Mouse (Mus musculus): Measurements from ENCODE around the gene Scn10a.

Scn10a gene

DNA sequence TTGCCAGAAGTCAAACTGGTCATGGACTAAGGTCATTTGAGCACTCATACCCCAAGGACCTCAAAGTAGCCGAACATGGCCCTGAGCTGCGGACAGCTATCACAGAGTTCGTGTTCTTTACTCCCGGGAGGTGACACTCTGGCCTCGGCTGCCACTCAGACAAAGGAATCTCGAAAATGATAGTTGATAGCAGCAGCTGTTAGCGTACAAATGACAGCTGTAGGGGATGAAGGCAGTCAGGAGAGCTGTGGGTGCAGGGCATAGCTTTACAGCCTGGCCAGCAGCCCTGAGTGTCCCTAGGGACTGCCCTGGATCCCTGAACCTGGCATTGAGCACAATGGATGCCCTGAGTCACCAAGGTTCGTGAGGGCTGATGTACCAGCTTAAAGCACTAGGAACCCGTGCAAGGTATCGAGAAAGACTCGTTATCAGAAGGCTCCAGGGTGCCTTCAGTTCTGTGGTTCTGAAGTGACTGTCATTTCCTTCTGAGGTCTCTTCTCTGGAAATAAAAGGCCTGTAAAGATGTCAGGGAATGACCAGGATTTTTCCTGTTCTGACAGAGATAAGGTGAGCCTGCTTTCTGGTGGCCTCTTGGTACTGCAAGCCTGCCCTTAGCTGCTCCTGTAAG is 84.8 kb downstream of the Scn10a start:
- DNase-seq (ENCODE audit: low spot score), result no peak

GRCm38 (mm10) chr9:119633475-119633874 is 85.6 kb downstream of the Scn10a start:
- no peak for DNase-seq (ENCODE audit: low spot score)

- no peak for DNase-seq (ENCODE audit: low spot score)
Observed at GRCm38 (mm10) chr9:119632801-119633200, 86.3 kb downstream of the Scn10a start.

DNA sequence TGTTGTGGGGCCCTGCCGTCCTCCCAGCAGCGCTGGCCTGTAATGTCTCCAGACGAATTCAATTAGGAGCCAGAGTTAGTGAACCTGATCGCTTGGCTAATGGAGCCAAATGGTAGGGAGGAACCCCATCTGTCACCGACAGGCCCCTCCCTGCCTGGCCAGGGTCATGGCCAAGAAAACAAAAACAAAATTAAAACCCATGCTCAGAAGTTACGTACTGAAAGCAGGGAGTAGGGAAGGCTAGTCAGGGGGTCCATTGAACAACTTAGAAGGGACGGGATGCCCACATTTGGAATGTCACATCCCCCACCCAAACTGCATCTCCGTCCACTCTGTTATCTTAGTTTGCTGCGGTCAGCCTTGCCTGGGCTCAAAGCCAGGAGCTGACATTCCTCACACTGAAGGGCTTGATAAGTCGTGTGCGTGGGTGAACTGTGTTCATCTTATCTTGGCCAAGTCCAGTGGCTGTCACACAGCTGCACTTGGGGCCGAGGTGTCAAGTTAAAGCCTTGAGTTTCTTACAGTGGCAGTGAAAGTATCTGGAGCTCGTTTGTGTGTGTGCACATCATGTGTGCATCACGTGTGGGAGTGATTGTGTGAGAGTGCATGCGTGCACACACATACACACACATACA is 87.1 kb downstream of the Scn10a start:
- no peak for DNase-seq (ENCODE audit: low spot score)

DNA sequence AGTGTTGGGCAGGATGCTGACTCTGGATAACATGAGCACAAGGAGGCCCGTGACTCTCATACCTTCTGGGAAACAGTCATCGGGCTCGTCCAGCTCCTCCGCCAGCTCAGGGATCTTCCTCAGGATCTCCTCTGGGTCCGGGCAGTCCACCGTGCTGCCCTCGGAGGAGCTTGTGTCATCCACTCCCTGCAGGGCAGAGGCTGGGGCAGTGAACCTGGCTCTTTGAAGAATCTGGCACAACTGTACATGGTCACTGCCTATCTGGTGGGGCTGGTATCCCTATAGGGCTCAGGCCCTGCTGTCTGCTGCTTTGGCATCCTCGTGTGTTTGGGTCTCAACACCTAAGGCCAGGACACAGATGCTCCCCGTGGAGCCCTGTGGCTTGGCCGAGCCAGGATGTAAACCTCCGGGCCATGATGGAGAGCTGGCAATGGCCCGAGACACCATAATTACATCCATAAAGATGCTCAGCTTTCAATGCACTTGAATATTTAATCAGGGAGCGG is 87.7 kb downstream of the Scn10a start:
- no peak for DNase-seq (ENCODE audit: low spot score)

DNA sequence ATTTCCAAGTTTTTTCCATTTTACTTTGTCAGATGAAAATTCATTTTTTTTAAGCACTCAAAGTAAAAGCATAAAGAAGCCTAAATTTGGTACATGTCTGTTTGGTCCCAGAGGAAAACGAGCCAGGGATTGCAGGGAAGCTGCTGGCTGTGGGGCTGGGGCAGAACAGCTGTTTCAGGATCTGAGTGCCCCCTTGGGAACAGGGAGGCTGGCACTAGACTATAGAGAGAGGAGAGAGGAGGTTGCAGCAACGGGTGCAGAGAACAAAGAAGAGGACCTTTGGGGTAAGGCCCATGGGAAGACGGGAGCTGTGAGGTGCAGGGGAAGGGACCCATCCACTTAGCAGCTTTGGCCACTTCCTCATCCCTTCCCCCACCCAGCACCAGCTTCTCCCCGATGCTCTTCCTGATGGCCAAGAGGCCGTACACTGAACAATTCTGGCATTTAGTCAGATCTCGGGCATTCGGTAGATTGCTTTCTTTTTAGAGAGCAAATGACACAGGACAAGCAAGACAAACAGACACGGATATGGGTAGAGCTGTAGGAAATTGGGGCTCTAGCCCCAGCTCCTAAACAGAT is 90.3 kb downstream of the Scn10a start:
- DNase-seq (ENCODE audit: low spot score), result no peak

GRCm38 (mm10) chr9:119627227-119627626 is 91.9 kb downstream of the Scn10a start:
- no peak for DNase-seq (ENCODE audit: low spot score)

DNA sequence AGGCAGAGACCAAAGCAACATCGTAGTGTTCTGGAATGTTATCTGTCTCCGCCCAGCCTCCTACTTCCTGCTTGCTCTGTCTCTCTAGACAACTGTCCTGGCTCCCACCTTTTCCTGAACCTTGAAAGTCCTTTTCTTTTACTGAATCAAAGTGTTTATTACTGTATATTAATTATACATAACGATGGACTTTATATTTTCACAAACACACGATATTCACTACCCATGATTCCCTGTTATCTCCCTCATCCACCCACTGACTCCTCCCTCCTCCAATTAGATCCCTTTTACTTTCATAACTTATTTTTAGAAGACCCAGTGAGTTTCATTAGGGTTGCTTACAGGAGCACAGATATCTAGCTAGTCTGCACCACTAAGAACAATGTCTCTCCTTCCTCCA is 95.0 kb downstream of the Scn10a start:
- DNase-seq (ENCODE audit: low spot score), result no peak

DNA sequence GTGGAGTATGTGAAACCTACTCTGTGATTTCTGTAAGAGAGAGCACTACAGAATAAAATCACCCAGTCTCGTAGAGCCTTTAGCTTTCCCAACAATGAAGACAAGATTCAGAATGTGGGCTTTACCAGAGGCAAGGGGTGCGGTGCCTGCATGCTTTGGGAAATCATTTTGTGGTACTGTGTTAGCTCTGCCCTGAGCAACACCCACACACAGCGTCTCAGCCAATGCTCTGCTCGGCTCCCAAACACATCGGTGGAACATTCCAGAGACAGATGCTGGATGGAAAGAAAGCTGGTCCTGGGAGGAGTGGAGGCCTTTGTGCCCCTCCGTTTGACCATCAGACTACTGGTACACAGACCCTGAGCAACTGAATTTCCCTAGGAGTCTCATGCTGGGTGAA is 104.3 kb downstream of the Scn10a start:
- DNase-seq (ENCODE audit: low spot score), result no peak

DNA sequence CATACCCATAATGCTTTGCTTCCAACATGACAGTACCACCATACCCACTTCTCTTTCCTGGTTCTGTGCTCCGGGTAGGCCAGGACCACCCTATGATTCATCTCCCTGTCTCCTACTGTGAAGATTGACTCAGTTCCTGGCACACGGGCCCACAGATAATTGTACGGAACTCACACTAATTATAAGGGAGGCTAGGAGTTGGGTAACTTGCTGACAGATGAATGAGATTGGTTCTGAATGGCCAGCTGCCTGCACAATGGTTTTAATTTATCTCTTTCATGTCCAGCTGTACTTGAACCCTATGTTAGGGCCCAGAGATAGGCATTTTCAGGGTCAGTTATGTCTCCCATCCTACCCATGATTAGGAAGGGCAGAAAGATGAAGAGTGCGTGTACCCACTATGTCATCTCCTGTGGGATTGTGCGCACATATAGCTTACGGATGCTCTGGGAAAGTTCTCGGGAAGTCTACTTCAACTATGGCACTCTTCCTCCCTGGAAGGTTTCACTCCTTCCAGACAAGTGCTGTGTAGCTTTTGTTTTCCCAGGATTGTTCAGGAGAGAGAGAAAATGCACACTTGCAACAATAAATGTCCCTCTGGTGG is 108.5 kb downstream of the Scn10a start:
- no peak for DNase-seq (ENCODE audit: low spot score)

DNA sequence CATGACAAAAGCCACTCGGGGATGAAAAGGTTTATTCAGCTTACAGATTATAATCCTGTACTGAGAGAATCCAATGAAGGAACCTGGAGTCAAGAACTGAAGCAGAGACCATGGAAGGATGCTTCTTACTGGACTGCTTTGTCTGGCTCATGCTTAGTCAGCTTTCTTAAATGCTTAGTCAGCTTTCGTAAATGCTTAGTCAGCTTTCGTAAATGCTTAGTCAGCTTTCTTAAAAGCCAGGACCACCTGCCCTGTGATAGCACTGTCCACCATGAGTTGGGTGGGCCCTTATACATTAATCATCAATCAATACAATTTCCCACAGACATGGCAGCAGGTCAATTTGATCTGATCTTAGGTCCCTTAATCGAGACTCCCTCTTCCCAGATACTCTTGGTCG is 112.2 kb downstream of the Scn10a start:
- DNase-seq (ENCODE audit: low spot score), result no peak

GRCm38 (mm10) chr9:119604607-119605006 is 114.5 kb downstream of the Scn10a start:
- no peak for DNase-seq (ENCODE audit: low spot score)

DNA sequence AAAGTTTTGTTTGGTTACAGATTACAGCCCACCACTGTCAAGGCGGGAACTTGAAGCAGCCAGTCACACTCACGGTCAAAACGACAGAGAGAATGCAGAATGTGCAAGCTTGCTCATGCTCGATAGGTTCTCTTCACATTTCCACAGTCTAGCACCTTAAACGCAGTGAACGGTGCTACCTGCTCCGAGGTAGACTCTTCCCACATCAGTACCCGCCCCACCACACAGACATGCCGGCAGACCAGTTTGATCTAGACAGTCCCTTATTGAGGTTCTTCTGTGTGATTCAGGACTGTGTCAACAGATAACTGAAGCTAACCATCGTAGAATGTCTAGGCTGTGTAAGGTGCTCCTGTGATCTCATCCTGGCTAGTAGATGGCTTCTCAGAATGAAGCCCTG is 120.6 kb downstream of the Scn10a start:
- DNase-seq (ENCODE audit: low spot score), result no peak

DNA sequence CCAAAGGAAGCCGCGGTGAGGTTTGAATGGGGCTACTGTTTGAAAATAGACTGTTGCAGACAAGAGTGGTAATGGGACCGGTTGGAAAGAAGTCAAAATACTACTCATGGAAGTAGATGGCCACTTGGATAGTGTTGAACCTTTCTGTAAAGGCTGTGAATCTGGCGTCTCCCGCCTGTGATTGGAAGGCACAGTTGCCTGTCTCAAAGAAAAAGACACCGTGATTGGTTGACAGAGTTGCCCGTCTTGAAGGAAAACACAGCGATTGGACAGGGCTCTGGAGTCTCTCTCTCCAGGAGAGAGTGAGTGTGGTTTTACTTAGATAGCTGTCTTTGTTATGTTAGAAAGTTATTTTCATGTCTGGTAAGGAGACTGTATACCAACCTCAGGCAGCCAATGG is 121.8 kb downstream of the Scn10a start:
- no peak for DNase-seq (ENCODE audit: low spot score)

- no peak for DNase-seq (ENCODE audit: low spot score)
Observed at GRCm38 (mm10) chr9:119589592-119589991, 129.5 kb downstream of the Scn10a start.

DNA sequence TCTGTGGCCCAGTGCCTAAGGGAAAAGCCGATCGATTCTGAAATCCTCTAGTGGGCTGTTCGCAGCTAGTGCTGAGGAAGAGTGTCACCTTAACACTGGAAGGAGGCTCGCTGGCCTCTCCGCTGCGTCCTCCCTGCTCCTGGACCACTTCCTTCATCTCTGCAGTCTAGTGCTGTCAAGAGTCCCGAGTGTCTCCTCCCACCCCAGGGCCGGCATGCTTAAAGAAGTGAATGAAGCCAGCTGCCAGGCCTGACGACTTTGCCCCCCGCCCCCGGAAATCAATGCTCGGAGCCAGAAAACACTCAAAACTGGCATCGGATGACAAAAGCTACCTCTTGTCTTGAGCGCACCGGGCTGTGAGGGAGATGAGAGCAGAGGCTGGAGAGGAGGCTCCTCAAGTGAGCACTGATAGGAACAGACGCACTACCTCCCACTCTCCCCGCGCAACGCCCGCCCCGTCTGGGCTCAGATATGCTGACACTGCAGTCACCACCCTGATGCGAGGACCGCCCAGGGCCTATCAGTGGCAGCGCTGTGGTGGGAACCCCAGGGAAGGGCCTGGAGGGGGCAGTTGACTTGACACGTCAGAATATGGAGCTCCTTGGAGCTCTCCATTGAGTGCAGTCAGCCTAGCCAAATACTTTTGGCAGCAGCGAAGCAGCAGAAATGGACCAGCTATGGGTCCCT is 130.2 kb downstream of the Scn10a start:
- no peak for DNase-seq (ENCODE audit: low spot score)

GRCm38 (mm10) chr9:119580668-119581067 is 138.5 kb downstream of the Scn10a start:
- DNase-seq (ENCODE audit: low spot score), result peak; percentile 49

DNA sequence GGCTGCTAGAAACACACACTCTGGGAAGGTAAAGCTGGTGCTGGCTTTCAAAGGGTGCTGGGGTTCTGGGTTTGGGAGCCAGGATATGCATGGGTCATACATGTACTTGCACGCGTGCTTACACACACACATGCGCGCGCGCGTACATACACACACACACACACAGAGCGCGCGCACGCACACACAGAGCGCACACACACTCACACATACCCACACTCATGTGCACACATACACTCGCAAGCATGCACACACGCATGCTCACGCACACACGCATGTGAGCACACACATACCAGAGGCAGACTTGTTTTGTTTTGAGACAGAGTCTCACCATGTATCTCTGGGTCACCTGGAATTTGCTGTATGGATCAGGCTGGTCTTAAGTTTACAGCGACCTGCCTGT is 138.9 kb downstream of the Scn10a start:
- no peak for DNase-seq (ENCODE audit: low spot score)

GRCm38 (mm10) chr9:119578636-119579438 is 140.3 kb downstream of the Scn10a start, which contains the start of gene Scn5a:
Gene Scn5a (minus strand): TSS chr9:119579016.
- no peak for DNase-seq (ENCODE audit: low spot score)

- no peak for DNase-seq (ENCODE audit: low spot score)
Observed at GRCm38 (mm10) chr9:119578311-119578635, 140.8 kb downstream of the Scn10a start.

DNA sequence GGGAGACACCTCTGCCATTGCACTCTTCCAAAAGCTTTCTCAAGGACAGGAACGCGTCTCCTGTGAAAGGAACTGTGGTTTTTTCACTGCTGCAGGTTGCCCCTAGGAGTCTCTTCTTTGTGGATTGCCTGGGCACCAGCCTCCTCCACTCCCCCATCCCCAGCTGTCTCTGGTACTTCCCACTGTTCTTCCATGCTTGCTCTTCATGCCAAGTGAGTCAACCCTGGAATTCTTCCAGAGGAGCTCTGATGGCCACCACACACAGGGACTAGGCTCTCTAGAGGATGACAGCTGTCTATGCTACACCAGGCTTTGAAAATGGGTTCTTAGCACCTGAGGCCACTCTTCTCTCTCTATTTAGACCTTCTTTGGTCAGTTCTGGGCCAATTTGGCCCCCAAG is 142.1 kb downstream of the Scn10a start:
- DNase-seq (ENCODE audit: low spot score), result no peak

DNA sequence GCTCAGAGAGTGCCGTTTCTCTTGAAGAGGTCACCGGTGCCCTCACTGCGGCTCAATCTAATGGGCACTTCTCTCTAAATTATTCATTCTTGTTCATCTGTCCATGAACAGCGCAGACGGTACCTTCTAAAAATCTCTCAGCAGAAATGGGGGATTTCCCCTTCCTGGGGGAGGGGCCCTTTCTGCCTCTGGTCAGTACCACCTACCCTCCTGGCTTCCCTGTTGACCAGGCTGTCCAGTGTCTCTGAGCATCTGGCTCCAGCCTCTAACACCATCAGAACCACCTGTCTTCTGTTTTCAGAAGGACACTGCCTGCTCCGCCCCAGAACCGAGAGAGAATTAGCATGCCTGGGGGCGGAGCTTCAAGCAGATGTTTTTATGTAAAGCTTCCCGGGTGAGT is 143.4 kb downstream of the Scn10a start:
- no peak for DNase-seq (ENCODE audit: low spot score)
